Mouse (Mus musculus): ENCODE measurements around the gene Arhgap8. TPM values are rescaled to one million over a fixed set of nuclear protein-coding genes. Genes with fewer than 3 reads are reported as not detected.

Arhgap8 gene
- polyA plus RNA-seq, 1 experiment from 2014 or later = 5.2 TPM

DNA sequence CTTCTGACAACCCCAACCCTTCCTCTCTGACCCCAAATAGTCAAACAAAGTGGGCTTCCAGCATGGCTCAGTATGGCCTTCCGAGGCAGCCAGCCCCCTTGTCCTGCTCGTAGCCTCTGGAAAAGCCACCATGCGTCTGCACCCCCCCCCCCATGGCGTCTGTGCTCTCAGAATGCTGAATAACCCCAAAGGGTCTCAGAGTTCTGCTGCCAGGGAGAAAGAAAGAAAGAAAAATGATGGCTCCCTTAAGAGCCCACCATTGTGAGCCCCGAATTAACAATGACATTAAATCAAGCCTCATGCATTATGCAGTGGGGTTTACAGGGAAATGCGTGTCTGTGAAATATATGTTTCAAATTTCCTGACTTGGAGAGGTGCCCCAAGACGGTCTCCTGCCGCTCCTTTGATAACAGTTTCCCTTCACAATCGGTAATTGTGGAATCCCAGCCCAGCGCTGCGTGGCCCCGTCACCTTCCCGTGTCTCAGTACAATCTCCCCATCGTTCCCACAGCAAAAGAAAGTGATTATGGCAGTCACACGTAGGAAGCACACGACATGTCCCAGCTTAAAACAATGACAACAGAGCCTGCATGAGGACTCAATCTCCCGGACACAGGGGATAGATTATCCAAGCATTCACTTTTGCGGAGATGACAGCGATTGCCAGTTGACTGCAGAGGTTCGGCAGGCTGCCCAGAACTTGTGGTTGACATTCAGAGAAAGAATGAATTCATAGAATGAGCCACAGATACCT lies 55.7 kb downstream of the Arhgap8 start:
- H3K4me3 ChIP-seq (ENCODE audit: low read depth, low read length) = no peak overlapping the region
- no peaks in the 10 kb centered on the region for H3K9me3 ChIP-seq (ENCODE audit: control insufficient read depth, low read length)
- WGBS = 65% methylated on average over 20 of the region's 20 CpGs
- no peaks in the 10 kb centered on the region for H3K36me3 ChIP-seq (ENCODE audit: control insufficient read depth, insufficient read depth, low read length)
- DNase-seq (ENCODE audit: low spot score) (no peak), ATAC-seq (ENCODE audit: insufficient number of reproducible peaks, low FRiP score, low TSS enrichment, low read depth) (no peak)
- H3K4me1 ChIP-seq (ENCODE audit: control insufficient read depth, insufficient read depth, low read length) = 0 out of 2 replicates have a peak, but pooled peaks cover 4% of the 10 kb centered on the region
- H3K4me2 ChIP-seq (ENCODE audit: low read depth, severe bottlenecking) = no peak overlapping the region
- H3K27me3 ChIP-seq (ENCODE audit: control insufficient read depth, insufficient read depth, low read length) = no peaks in the 10 kb centered on the region
- H3K9ac ChIP-seq (ENCODE audit: low read length) = no peak overlapping the region
- no peak overlapping the region for H3K27ac ChIP-seq (replicated peaks; ENCODE audit: low read depth, low read length)

DNA sequence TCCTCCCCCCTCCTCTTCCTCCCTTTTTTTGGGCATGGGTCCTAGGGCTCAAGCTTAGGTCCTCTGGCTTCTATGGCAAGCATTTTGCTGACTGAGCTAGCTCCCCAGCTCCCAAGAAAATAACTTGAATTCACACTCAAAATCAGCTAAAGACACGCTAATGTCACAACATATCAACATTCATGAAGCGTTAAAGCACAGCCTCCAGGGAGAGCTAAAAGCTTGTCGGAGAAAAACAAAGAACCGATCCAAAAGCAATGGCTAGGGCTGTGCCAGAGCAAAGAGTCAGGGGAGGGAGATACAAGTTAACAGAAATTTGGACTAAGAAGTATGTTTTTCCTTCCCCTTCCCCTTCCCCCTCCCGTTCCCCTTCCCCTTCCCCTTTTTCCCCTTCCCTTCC lies 58.7 kb downstream of the Arhgap8 start:
- no peak overlapping the region for H3K9ac ChIP-seq (ENCODE audit: low read length)
- H3K36me3 ChIP-seq (ENCODE audit: control insufficient read depth, insufficient read depth, low read length) = no peaks in the 10 kb centered on the region
- H3K27ac ChIP-seq (replicated peaks; ENCODE audit: low read depth, low read length) = no peak overlapping the region
- H3K4me1 ChIP-seq (ENCODE audit: control insufficient read depth, insufficient read depth, low read length) = 0 out of 2 replicates have a peak, but pooled peaks cover 4% of the 10 kb centered on the region
- H3K9me3 ChIP-seq (ENCODE audit: control insufficient read depth, low read length) = no peaks in the 10 kb centered on the region
- no peak for DNase-seq (ENCODE audit: low spot score)
- no peak overlapping the region for H3K4me3 ChIP-seq (ENCODE audit: low read depth, low read length)
- 73% methylated on average over 5 of the region's 5 CpGs for WGBS
- no peak overlapping the region for H3K4me2 ChIP-seq (ENCODE audit: low read depth, severe bottlenecking)
- ATAC-seq (ENCODE audit: insufficient number of reproducible peaks, low FRiP score, low TSS enrichment, low read depth) = no peak
- no peaks in the 10 kb centered on the region for H3K27me3 ChIP-seq (ENCODE audit: control insufficient read depth, insufficient read depth, low read length)

DNA sequence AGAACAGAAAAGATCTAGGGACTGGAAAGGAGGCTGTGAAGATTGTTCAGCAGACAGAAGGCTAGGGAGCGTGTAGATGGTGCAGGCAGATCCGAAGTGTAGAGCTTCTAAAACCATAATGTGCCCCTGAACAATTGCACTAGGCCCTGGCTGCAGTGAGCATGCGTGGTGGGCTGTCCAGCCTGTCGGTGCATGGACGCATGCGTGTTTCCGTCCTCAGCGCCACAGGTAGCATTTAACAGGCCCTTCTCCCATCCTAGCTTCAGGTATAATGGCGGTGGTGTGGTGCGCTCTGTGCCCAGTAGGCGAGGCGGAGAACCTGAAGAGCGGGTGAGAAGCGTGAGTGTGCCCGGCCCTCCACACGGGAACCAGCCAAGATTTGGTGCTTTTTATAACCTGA lies 65.0 kb downstream of the Arhgap8 start:
- Histone ChIP-seq H3K4me3 (ENCODE audit: low read depth, low read length) (no peak overlapping the region), H3K27me3 (ENCODE audit: control insufficient read depth, insufficient read depth, low read length) (no peaks in the 10 kb centered on the region), H3K27ac (replicated peaks; ENCODE audit: low read depth, low read length) (no peak overlapping the region), H3K9me3 (ENCODE audit: control insufficient read depth, low read length) (no peaks in the 10 kb centered on the region), H3K9ac (ENCODE audit: low read length) (no peak overlapping the region), H3K4me2 (ENCODE audit: low read depth, severe bottlenecking) (no peak overlapping the region), H3K36me3 (ENCODE audit: control insufficient read depth, insufficient read depth, low read length) (no peaks in the 10 kb centered on the region), H3K4me1 (ENCODE audit: control insufficient read depth, insufficient read depth, low read length) (no peaks in the 10 kb centered on the region)
- DNase-seq (ENCODE audit: low spot score) = no peak
- no peak for ATAC-seq (ENCODE audit: insufficient number of reproducible peaks, low FRiP score, low TSS enrichment, low read depth)
- WGBS = 94% methylated on average over 16 of the region's 16 CpGs

DNA sequence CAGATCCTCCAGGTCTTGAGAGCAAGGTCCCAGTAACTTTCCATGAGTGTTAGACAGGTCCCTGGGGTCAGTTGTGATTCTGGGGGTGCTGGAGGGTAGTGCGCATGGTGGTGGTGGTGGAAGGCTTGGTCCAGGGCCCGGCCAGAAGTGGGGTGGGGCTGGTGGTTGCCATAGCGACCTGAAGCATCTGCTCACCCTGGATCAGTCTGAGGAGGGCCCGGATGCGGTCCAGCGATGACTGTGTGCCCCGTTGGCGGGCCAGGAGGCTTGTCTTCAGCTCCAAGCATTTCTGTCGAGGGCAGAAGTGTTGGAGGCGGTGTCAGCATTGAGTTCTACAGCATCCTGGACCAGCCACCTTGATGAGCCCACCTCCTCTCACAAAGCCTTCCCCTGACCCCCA lies 67.3 kb downstream of the Arhgap8 start:
- WGBS = 92% methylated on average over 10 of the region's 10 CpGs
- Histone ChIP-seq H3K27ac (replicated peaks; ENCODE audit: low read depth, low read length) (no peak overlapping the region), H3K4me3 (ENCODE audit: low read depth, low read length) (no peak overlapping the region), H3K36me3 (ENCODE audit: control insufficient read depth, insufficient read depth, low read length) (no peaks in the 10 kb centered on the region), H3K9ac (ENCODE audit: low read length) (no peak overlapping the region), H3K4me2 (ENCODE audit: low read depth, severe bottlenecking) (no peak overlapping the region), H3K9me3 (ENCODE audit: control insufficient read depth, low read length) (no peaks in the 10 kb centered on the region), H3K4me1 (ENCODE audit: control insufficient read depth, insufficient read depth, low read length) (no peaks in the 10 kb centered on the region), H3K27me3 (ENCODE audit: control insufficient read depth, insufficient read depth, low read length) (no peaks in the 10 kb centered on the region)
- ATAC-seq (ENCODE audit: insufficient number of reproducible peaks, low FRiP score, low TSS enrichment, low read depth) (no peak), DNase-seq (ENCODE audit: low spot score) (no peak)

DNA sequence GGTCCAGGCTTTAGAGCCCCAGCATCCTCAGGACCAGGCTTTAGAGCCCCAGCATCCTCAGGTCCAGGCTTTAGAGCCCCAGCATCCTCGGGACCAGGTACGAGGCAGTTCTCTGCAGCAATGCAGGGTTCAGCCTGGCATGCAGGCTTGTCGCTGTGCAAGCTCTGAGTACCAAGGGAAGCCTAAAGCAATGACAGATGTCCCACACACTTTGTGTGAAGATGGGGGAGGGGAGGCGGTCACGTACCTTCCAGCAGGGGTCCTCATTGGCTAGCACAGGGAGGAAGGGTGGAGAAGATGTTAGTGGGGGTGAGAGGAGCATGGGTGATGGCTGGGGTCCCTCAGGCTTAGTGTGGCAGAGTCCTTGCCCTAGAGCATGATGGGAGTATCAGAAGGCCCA lies 73.8 kb downstream of the Arhgap8 start:
- WGBS = 79% methylated on average over 5 of the region's 5 CpGs
- Histone ChIP-seq H3K4me1 (ENCODE audit: control insufficient read depth, insufficient read depth, low read length) (no peaks in the 10 kb centered on the region), H3K36me3 (ENCODE audit: control insufficient read depth, insufficient read depth, low read length) (peaks cover 5% of the 10 kb centered on the region; the same call in 1 of the 2 replicates), H3K4me2 (ENCODE audit: low read depth, severe bottlenecking) (no peak overlapping the region), H3K27me3 (ENCODE audit: control insufficient read depth, insufficient read depth, low read length) (no peaks in the 10 kb centered on the region), H3K9me3 (ENCODE audit: control insufficient read depth, low read length) (no peaks in the 10 kb centered on the region), H3K9ac (ENCODE audit: low read length) (no peak overlapping the region), H3K4me3 (ENCODE audit: low read depth, low read length) (no peak overlapping the region), H3K27ac (replicated peaks; ENCODE audit: low read depth, low read length) (no peak overlapping the region)
- DNase-seq (ENCODE audit: low spot score) (no peak), ATAC-seq (ENCODE audit: insufficient number of reproducible peaks, low FRiP score, low TSS enrichment, low read depth) (no peak)

DNA sequence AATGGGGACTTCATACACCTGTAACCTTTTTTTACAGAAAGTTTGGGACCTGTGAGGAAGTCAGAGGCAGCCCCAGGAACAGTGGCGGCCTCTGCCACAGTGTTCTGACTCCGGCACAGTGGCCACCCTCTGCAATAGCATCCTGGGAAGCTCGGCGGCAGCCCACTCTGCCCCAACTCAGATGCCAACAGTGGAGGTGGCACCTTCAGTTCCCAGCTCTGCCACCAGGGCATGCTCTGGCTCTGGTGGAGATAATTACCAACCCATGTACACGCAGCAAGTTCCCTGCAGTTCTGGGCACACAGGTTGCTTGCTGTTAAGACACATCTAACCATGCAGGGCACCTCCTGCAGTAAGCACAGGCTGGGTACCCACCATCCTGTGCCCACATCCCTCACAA lies 80.3 kb downstream of the Arhgap8 start:
- H3K9me3 ChIP-seq (ENCODE audit: control insufficient read depth, low read length) = no peaks in the 10 kb centered on the region
- no peak overlapping the region for H3K4me3 ChIP-seq (ENCODE audit: low read depth, low read length)
- 87% methylated on average over 5 of the region's 5 CpGs for WGBS
- no peaks in the 10 kb centered on the region for H3K4me1 ChIP-seq (ENCODE audit: control insufficient read depth, insufficient read depth, low read length)
- no peak overlapping the region for H3K9ac ChIP-seq (ENCODE audit: low read length)
- no peak overlapping the region for H3K4me2 ChIP-seq (ENCODE audit: low read depth, severe bottlenecking)
- H3K27me3 ChIP-seq (ENCODE audit: control insufficient read depth, insufficient read depth, low read length) = no peaks in the 10 kb centered on the region
- ATAC-seq (ENCODE audit: insufficient number of reproducible peaks, low FRiP score, low TSS enrichment, low read depth) = no peak
- no peak overlapping the region for H3K27ac ChIP-seq (replicated peaks; ENCODE audit: low read depth, low read length)
- peaks cover 5% of the 10 kb centered on the region; the same call in 1 of the 2 replicates for H3K36me3 ChIP-seq (ENCODE audit: control insufficient read depth, insufficient read depth, low read length)
- DNase-seq (ENCODE audit: low spot score) = no peak

DNA sequence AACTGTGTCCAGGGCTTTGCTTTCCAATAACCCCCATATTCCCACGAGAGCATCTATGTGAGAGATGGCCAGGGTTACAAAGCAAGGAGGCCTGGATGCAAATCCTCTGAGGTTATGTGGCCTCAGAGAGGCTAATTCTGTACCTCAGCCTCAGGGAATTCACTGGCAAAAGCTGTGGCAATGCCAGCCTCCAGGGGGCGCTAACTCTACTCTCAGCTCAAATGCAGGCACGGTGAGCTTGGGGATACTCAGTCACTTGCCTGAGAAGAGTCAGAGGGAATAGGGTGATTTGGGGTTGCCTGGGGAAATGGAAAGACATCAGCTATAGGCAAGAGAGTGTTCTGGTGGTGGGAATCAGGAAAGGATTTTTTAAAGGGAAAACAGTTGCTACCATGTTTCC lies 83.8 kb downstream of the Arhgap8 start:
- 66% methylated on average over 3 of the region's 3 CpGs for WGBS
- Histone ChIP-seq H3K9me3 (ENCODE audit: control insufficient read depth, low read length) (no peaks in the 10 kb centered on the region), H3K9ac (ENCODE audit: low read length) (no peak overlapping the region), H3K4me3 (ENCODE audit: low read depth, low read length) (no peak overlapping the region), H3K27ac (replicated peaks; ENCODE audit: low read depth, low read length) (no peak overlapping the region), H3K4me1 (ENCODE audit: control insufficient read depth, insufficient read depth, low read length) (no peaks in the 10 kb centered on the region), H3K36me3 (ENCODE audit: control insufficient read depth, insufficient read depth, low read length) (no peaks in the 10 kb centered on the region; the same call in 1 of the 2 replicates), H3K27me3 (ENCODE audit: control insufficient read depth, insufficient read depth, low read length) (no peaks in the 10 kb centered on the region), H3K4me2 (ENCODE audit: low read depth, severe bottlenecking) (no peak overlapping the region)
- DNase-seq (ENCODE audit: low spot score) (peak; percentile 60), ATAC-seq (ENCODE audit: insufficient number of reproducible peaks, low FRiP score, low TSS enrichment, low read depth) (no peak)

DNA sequence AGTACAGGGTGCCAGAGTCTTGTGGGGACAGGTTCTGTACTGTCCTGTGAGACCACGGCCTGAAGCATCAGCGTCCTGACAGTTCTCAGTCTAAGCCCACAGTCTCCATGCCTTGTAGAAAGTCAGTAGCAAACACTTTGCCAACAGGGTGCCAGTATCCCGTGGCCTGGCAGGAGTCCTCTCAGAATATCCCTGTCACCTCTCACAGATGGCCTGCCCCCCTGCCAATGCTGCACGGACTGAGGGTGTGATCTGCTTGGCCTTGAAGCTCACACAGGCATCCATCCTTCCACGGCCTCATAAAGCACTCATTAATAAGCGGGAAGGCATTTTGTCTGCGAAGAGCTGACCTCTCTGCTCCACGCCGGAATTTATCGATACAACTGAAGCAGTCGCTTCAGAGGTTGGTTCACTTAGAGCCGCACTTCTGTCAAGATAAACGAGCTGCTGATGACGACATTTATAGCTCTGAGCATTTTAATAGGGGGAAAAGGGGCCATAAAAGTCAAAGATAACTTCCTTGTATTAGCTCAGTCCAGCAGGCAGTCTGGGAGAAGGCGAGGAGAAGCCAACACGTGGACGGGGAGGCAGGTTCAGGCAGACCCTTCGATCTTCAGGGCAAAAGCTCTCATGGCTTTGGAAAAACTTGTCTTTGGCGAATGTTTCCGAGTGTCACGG lies 89.6 kb downstream of the Arhgap8 start:
- no peaks in the 10 kb centered on the region for H3K9me3 ChIP-seq (ENCODE audit: control insufficient read depth, low read length)
- no peak overlapping the region for H3K27ac ChIP-seq (replicated peaks; ENCODE audit: low read depth, low read length)
- H3K36me3 ChIP-seq (ENCODE audit: control insufficient read depth, insufficient read depth, low read length) = no peaks in the 10 kb centered on the region
- no peaks in the 10 kb centered on the region for H3K27me3 ChIP-seq (ENCODE audit: control insufficient read depth, insufficient read depth, low read length)
- H3K4me2 ChIP-seq (ENCODE audit: low read depth, severe bottlenecking) = no peak overlapping the region
- no peak for ATAC-seq (ENCODE audit: insufficient number of reproducible peaks, low FRiP score, low TSS enrichment, low read depth)
- H3K4me1 ChIP-seq (ENCODE audit: control insufficient read depth, insufficient read depth, low read length) = peaks cover 3% of the 10 kb centered on the region
- peak; percentile 39 for DNase-seq (ENCODE audit: low spot score)
- 16% methylated on average over 21 of the region's 21 CpGs for WGBS
- no peak overlapping the region for H3K9ac ChIP-seq (ENCODE audit: low read length)
- H3K4me3 ChIP-seq (ENCODE audit: low read depth, low read length) = no peak overlapping the region

Measured in limb, embryonic 11.5 days (tissue).